Mouse (Mus musculus) adrenal gland, adult 2 months (tissue): ENCODE measurements around the gene Nmt1. TPM values are rescaled to one million over a fixed set of nuclear protein-coding genes. Genes with fewer than 3 reads are reported as not detected.

Source experiments
- DNase-seq: peaks from one replicate; pipeline ENCODE4 v3.0.0; 2021
- microRNA-seq, 2 experiments: library from miRNA; unstranded; fragments of <30 nt; microRNA quantifications; one replicate each; pipeline ENCODE4 v1.2.0; 2021
- polyA plus RNA-seq: library from polyadenylated mRNA; depleted of rRNA; stranded (reverse); fragments of >200 nt; gene quantifications from 2 replicates; pipeline ENCODE4 v1.2.3, GENCODE M21; 2012; rRNA removed
- total RNA-seq, 2 experiments: library from RNA; stranded (reverse); gene quantifications; 2 replicates each; pipeline ENCODE4 v1.2.3; 2021

Gene Nmt1
- total and polyA plus RNA-seq, 3 experiments: 25.6 to 112 (median 106) TPM

- peak; percentile 45 for DNase-seq
Observed at GRCm38 (mm10) chr11:103111301-103111700, 83.3 kb downstream of the Nmt1 start.

GRCm38 (mm10) chr11:103111881-103112551, 84.0 kb downstream of the Nmt1 start:
- DNase-seq: peak; percentile 91

GRCm38 (mm10) chr11:103112552-103112912, 84.5 kb downstream of the Nmt1 start:
- DNase-seq: peak; percentile 80

- peak; percentile 53 for DNase-seq
Observed at GRCm38 (mm10) chr11:103113005-103113404, 85.0 kb downstream of the Nmt1 start.

- DNase-seq: peak; percentile 7
Observed at GRCm38 (mm10) chr11:103113771-103114170, 85.8 kb downstream of the Nmt1 start.

GRCm38 (mm10) chr11:103114270-103114943, 86.4 kb downstream of the Nmt1 start:
- DNase-seq: no peak

GRCm38 (mm10) chr11:103115163-103116007, 87.4 kb downstream of the Nmt1 start:
- peak; percentile 90 for DNase-seq

- peak; percentile 100 for DNase-seq
Observed at GRCm38 (mm10) chr11:103116008-103116818, 88.2 kb downstream of the Nmt1 start, which contains the start of gene Hexim1. Gene Hexim1, plus strand, starts transcription at chr11:103116231.

- DNase-seq: peak; percentile 85
Observed at GRCm38 (mm10) chr11:103116959-103117590, 89.1 kb downstream of the Nmt1 start.

- peak; percentile 64 for DNase-seq
Observed at GRCm38 (mm10) chr11:103117591-103118009, 89.6 kb downstream of the Nmt1 start.

Small RNAs within 50 kb of the gene (microRNA-seq; reads per million reads assigned to microRNA genes)
- 0.66 to 0.83 reads per million in 2 experiments for gene Mir6931

Other genes with a start within 250 kb of the Nmt1 start
- gene Gjc1, start 208.5 kb upstream of the Nmt1 start, total RNA-seq: 10 to 100 TPM; 12.9 to 20.6 TPM
- 1.8 and 2.4 TPM in 2 replicates for gene Gjc1, start 208.5 kb upstream of the Nmt1 start, polyA plus RNA-seq
- gene Higd1b, start 192.3 kb upstream of the Nmt1 start, total RNA-seq: 1 to 10 TPM in 1 of 2 experiments, under 1 TPM in 1; 0.66 to 2.9 TPM
- gene Higd1b, start 192.3 kb upstream of the Nmt1 start, polyA plus RNA-seq: 2.0 and 2.8 TPM in 2 replicates
- 10 to 100 TPM; 71.4 to 73.5 TPM for gene Eftud2, start 147.2 kb upstream of the Nmt1 start, total RNA-seq
- 124 and 176 TPM in 2 replicates for gene Eftud2, start 147.2 kb upstream of the Nmt1 start, polyA plus RNA-seq
- gene Ccdc103, start 147.0 kb upstream of the Nmt1 start, total RNA-seq: under 1 TPM; 0.32 to 0.97 TPM
- gene Ccdc103, start 147.0 kb upstream of the Nmt1 start, polyA plus RNA-seq: 0.46 and 0.81 TPM in 2 replicates
- gene Fam187a, start 143.0 kb upstream of the Nmt1 start, total RNA-seq: not detected
- not detected in 2 replicates for gene Fam187a, start 143.0 kb upstream of the Nmt1 start, polyA plus RNA-seq
- 1 to 10 TPM in 1 of 2 experiments, under 1 TPM in 1; 0.55 to 1.5 TPM for gene Gfap, start 127.3 kb upstream of the Nmt1 start, total RNA-seq
- gene Gfap, start 127.3 kb upstream of the Nmt1 start, polyA plus RNA-seq: 0.60 and 0.72 TPM in 2 replicates
- gene Kif18b, start 103.1 kb upstream of the Nmt1 start, total RNA-seq: 1 to 10 TPM in 1 of 2 experiments, under 1 TPM in 1; 0.62 to 1.2 TPM
- 1.2 and 1.4 TPM in 2 replicates for gene Kif18b, start 103.1 kb upstream of the Nmt1 start, polyA plus RNA-seq
- gene C1ql1, start 81.5 kb upstream of the Nmt1 start, total RNA-seq: 10 to 100 TPM; 39.4 to 69.4 TPM
- 67.7 and 112 TPM in 2 replicates for gene C1ql1, start 81.5 kb upstream of the Nmt1 start, polyA plus RNA-seq
- gene Dcakd, start 143 bp downstream of the Nmt1 start, total RNA-seq: 10 to 100 TPM; 62.8 to 79.5 TPM
- gene Dcakd, start 143 bp downstream of the Nmt1 start, polyA plus RNA-seq: 136 and 185 TPM in 2 replicates
- gene Plcd3, start 73.5 kb downstream of the Nmt1 start, total RNA-seq: 10 to 100 TPM in 1 of 2 experiments, 1 to 10 TPM in 1; 6.3 to 14.3 TPM
- gene Plcd3, start 73.5 kb downstream of the Nmt1 start, polyA plus RNA-seq: 21.4 and 24.7 TPM in 2 replicates
- 100 to 1,000 TPM in 1 of 2 experiments, 10 to 100 TPM in 1; 88.4 to 175 TPM for gene Acbd4, start 73.5 kb downstream of the Nmt1 start, total RNA-seq
- gene Acbd4, start 73.5 kb downstream of the Nmt1 start, polyA plus RNA-seq: 70.3 and 91.9 TPM in 2 replicates
- gene Hexim1, start 88.0 kb downstream of the Nmt1 start, total RNA-seq: 10 to 100 TPM; 70.9 to 83.7 TPM
- gene Hexim1, start 88.0 kb downstream of the Nmt1 start, polyA plus RNA-seq: 15.7 and 16.5 TPM in 2 replicates
- gene Hexim2, start 104.2 kb downstream of the Nmt1 start, total RNA-seq: 1 to 10 TPM; 2.8 to 7.0 TPM
- 3.3 and 4.5 TPM in 2 replicates for gene Hexim2, start 104.2 kb downstream of the Nmt1 start, polyA plus RNA-seq
- gene Fmnl1, start 142.9 kb downstream of the Nmt1 start, total RNA-seq: 10 to 100 TPM; 18.9 to 24.2 TPM
- 16.3 and 19.2 TPM in 2 replicates for gene Fmnl1, start 142.9 kb downstream of the Nmt1 start, polyA plus RNA-seq
- gene 1700023F06Rik, start 180.4 kb downstream of the Nmt1 start, total RNA-seq: under 1 TPM; 0.45 to 0.52 TPM
- 1.4 and 2.1 TPM in 2 replicates for gene 1700023F06Rik, start 180.4 kb downstream of the Nmt1 start, polyA plus RNA-seq
- not detected for gene Spata32, start 190.2 kb downstream of the Nmt1 start, total RNA-seq
- gene Spata32, start 190.2 kb downstream of the Nmt1 start, polyA plus RNA-seq: not detected in 2 replicates
- gene Map3k14, start 239.3 kb downstream of the Nmt1 start, total RNA-seq: 1 to 10 TPM; 5.3 to 9.7 TPM
- gene Map3k14, start 239.3 kb downstream of the Nmt1 start, polyA plus RNA-seq: 12.6 and 18.2 TPM in 2 replicates